Mouse (Mus musculus) left cerebral cortex, adult 11 months (tissue): ENCODE data around the gene Ggt5.

Experiments
- DNase-seq: peaks from one replicate; pipeline ENCODE4 v3.0.0; 2022; ENCODE audit warnings: low spot score

Gene Ggt5

DNA sequence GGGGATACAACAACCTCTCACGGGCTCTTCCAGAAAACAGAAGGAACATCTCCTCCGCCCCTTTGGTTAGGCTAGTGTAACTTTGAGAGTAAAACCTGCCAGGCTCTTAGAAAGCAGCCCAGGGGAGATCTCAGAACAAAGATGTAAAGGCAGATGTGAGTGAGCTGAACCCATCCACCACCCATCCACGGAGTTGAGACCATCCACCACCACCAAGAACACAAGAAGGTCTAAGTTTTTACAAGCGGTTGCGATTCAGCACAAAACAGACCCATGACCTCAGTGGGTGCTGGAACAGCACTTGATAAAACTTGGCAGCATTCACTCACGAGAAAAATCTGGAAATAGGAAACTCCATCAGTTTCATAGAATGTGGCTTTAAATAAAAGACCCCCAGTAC is 36.8 kb downstream of the Ggt5 start:
- DNase-seq, result no peak

DNA sequence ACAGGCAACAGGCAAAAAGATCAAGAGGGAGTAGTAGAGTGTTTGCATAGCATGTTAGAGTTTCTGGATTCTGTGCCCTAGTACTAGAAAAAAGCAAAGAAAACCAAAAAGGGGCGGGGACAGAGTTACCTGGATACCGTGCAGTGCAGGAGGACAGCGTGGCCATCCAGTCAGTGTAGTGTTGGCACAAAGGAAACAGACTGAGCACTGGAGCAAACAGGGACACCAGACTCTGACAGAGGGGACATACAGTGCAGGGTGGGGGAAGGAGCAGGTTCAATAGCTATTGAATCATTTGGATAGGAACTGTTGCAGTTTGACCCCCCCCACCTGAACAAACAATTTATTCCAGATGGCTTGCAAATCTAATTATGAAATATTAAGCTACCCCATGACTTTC is 37.9 kb downstream of the Ggt5 start:
- DNase-seq, result no peak

DNA sequence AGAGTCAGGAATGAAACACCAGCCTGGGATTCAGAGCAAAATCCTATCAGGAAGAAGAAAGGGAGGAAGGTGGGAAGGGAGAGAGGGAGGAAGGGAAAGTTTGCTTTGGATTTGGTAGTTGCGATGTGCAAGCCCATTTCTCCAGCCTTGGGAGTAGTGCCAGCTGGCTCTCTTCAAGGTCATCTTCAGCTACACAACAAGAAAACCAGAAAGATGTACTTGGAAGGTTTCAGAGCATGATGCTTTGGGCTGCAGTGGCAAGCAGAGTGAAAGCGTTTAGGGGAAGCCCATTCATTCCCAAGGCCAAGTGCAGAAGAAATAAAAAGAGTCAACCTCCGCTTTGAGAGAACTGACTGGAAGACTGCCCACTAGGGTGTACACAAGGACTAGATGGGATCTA is 38.4 kb downstream of the Ggt5 start:
- DNase-seq, result no peak

DNA sequence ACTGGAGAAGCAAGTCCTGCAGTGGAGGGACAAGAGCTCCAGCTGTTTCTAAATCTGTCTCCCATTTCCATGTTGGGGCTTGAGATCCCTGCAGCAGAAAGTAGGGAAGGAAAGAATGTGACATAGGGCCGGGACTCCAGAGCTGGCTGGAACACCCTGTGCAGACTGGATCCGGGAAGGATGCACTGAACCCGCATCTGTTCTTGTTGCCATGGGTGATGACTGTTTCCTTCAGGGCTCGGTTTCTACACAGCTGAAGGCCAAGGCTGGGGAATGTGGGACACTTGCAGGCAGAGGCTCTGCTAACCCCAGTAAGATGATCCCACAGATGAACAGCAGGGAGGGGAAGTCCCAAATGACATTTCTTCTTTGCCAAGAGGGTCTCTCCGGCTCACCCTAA is 43.5 kb downstream of the Ggt5 start:
- no peak for DNase-seq

DNA sequence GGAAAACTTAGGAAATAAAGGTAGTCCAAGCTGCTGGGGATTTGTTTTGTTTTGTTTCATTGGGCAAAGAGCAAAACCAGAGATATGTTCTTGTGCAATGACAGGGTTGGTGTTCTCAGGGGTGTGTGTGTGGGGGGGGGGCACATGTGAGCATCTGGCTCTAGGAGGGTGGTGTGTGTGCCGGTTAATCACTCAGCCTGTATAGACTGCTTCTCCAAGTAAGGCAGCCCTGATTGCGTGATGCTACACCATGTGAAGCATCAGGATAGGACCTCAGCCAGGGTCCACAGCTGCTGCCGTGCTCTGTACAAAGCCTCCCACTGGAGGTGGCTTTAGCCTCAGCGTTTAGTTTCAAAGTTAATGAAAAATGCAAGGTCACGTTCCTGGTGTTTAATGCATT is 43.9 kb downstream of the Ggt5 start:
- no peak for DNase-seq

DNA sequence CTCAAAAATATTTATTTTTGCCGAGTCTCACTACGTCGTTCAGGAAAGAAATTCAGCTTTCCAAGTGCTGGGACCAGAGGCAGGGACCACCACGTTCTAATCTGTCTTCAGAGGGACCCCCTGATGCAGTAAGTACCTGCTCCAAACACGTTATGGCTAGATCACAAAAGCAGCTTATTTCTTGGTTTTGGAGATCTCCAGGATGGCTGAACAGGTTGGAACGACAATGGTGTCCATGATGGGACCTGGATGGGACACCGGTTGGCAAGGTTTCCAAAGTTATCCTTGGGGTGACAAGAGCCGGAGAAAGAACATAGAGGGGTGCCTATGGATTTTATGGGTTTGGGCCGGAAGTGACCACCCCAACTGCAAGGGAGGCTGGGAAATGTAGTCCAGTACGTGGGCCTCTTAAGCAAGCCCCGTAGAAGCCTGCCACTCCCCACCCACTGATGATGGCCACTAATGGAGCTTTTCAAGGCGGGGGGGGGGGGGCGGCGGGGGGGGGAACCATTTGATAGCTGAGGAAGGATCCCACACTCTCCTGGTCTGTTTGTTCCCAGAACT is 44.5 kb downstream of the Ggt5 start:
- DNase-seq, result no peak

DNA sequence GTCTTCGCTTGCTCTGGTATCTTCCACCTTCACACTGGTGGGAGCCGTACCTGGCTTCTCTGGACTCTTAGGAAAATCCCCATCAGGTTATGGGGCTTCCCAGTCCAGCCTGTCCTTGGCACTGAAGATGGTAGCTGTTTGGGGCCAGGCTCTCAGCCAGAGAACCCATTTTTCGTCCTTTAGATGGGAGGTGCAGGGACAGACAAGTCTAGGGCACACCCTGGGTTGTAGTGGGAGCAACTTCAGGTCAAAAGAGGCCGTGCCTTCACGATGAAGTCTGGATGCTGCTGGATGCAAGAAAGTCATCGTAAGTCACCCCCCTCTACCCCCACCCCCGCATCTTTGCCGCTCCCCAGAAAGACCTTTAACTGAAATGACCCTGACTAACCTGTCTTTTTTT is 45.5 kb downstream of the Ggt5 start:
- no peak for DNase-seq

DNA sequence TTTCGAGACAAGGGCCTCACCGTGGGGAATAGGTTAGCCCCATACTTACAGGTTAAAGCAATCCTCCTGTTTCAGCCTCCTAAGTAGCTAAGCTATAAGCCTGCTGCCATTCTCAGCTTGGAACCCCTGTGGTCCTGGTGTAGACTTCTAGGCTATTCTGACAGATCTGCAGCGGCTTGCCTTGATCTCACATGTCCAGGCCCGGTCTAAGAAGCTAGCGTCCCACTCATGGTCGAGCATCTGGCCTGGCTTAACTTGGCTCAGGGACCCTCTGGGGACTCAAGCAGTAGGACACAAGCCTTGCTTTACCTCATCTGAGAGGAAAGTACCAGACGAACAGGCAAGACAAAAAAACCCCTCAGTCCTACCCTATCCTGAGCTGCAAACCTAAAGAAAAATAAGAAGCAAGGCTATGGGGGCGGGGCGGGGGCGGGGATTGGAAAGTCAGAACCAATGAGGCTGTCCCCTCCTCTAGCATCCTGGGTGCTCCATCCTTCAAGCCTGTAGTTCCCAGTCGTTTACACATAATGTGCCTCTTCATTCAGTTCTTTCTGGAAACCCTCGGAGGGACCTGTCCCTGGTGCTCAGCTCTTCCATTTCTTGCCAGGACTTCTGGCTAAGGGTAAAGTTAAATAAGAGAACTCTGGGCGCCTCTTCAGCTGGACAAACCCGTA is 46.0 kb downstream of the Ggt5 start:
- no peak for DNase-seq

DNA sequence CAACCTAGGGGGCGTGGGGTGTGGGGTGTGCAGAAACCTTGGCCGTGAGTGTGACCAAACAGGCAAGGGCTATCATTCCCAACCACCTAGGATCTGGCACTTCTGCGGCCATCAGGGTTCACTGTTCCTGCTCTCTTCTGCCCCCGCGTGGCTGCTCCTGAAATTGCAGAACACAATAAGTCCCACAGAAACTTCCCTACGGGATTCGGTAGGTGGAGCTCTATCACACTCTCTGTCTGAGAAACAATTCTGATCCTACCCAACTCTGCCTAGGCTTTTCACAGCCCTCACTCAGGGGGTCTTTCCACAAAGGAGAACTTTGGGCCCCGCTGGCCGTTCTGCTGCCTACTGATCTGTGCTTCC is 46.5 kb downstream of the Ggt5 start:
- peak; percentile 66 for DNase-seq

DNA sequence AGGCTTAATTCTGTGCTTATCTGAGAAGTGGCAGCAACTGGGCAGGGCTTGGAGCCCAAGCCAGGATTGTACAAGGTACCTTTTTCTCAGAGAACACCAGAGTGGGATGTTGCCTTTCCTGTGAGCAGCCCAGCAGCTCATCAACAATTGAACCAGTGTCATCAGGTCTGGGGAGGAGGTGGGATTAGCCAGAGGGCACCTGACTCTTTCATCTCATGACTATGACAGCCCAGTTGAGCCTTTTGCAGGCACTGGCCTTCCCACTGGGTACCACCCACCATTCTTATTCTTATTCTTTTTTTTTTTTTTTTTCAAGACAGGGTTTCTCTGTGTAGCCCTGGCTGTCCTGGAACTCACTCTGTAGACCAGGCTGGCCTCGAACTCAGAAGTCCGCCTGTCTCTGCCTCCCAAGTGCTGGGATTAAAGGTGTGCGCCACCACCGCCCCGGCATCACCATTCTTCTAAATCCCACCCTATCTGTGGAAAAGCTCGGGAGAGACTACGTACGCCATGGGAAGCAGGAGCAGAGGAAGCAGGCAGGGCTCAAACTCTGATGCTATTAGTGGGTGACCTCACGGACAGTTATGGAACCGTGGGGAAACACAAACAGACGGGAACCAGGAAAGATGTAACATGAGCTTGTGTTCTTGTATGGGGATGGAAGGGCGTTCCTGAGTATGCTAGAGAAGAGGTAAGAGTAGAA is 47.1 kb downstream of the Ggt5 start:
- no peak for DNase-seq

DNA sequence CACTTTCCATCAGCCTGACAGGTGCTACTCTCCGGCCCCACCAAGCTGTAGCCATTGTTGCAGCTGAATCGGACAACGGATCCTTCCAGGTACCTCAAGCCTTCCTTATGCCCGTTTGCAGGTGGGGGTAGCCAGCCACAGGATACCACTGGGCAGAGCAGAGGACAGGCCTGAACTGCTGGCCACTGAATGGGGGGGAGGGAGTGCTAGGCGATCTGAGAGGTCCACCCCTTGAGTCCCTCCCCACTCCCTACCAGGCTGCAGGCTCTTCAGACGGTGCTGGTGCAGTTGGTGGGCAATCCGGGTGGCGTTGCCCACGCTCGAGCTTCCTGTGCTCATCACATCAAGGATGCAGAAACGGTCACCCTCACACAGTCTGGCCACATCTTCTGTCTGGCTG is 48.6 kb downstream of the Ggt5 start:
- no peak for DNase-seq

DNA sequence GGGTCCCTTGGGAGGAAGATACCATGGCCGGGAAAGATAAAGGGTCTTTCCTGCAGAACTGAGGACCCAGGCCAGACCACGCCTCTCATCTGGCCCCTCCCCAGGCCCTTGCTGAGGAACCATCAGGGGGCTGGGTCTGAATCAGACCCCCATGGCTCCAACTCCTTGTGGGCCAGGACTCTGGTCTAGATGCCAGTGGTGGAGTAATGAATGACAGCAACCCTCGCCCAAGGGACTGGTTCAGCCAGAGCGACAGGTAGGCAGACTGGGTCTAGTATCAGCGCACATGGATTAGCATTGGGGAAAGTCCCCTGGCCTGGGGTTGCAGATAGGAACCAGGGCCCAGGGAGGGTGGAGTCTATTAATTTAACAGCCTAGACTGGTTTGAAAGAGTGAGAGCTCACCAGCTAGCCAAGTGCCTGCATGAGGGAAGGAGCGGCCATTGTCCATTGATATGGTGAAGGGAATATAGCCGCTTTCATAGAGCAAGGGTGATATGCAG is 52.6 kb downstream of the Ggt5 start:
- no peak for DNase-seq

DNA sequence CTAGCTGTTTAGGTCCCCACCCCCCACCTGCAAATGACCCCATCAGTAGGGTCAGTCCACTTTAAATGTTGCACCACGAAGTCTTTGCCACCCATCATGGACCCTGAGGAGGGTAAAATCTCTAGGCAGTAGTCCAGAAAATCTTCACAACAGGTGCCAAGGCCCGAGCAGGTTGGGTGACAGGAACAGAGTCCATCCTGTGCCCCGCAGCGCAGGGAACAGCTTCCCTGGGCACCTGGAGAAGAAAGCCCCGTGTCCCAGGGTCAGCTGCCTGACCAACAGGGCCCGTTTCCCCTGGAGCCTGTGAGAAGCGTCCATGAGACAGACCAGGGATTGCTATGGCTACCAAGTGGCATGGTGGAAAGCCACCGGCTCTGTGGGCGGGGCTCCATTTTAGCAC is 53.3 kb downstream of the Ggt5 start:
- no peak for DNase-seq

DNA sequence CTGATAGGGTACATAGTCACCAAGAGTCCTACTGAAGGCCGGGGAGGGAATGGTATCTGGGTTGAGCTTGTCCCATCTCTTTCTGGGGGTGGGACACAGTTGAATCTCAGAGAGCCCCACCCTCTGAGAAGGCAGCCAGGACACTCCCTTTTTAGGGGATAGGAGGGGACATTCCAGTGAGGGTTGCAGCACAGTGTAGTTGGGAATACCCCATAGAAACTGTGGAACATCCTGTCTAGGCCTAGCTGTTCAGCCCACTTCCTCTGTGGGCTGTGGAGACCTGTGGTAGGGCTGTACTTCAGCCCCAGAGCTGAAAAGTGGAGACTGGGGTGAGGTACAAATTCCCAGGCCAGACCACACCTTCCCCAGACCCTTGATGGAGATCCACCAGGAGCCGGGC is 53.8 kb downstream of the Ggt5 start:
- DNase-seq, result no peak

DNA sequence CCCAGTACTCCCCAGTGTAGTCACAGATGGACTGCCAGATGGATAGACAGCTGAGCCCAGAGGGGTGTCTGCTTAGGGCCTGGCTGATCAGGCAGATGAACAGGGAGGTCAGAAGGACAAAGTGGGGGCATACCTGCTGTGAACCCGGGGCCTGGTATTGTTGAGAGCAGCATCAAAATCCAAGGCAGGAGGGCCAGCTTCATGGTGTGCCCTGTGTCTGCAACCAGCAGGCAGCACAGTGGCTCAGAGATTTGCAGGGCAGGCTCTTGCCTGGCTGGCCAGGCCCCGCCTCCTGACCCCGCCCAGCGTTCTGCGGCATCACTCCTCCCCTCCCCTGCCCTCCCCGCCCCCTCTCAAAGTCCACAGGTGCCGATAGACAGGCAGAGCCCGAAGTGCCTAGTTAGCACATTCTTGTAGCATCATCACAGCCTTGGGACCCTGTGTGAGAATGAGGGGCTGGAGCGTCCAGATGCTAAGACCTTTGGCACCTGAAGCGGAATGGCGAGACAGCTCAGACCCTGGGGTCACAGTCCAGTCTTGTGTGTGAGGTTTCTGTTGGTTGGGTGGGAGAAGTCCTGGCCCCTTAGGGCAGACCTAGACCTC is 54.7 kb downstream of the Ggt5 start, which contains the start of gene Susd2:
Gene Susd2, minus strand, starts transcription at position 268 of the 603 bp plus-strand sequence.
- DNase-seq, result no peak

DNA sequence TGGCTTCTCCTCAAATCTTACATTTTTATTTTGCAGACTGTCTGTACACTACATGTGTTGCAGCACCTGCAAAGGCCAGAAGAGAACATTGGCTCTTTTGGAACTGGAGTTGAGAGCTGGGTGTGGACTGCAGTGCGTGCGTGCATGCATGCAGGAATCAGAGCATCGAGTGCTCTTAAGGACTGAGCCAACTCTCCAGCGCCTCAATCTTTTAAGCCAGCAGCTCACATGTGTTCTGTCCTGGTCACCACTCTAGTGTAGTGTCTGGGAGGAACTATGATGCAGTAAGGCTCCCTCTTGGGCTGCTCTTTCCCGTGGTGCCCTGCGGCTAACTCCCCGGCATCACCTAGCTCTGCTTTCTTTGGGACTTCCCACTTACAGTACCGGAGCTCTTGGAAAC is 56.5 kb downstream of the Ggt5 start:
- DNase-seq, result no peak

DNA sequence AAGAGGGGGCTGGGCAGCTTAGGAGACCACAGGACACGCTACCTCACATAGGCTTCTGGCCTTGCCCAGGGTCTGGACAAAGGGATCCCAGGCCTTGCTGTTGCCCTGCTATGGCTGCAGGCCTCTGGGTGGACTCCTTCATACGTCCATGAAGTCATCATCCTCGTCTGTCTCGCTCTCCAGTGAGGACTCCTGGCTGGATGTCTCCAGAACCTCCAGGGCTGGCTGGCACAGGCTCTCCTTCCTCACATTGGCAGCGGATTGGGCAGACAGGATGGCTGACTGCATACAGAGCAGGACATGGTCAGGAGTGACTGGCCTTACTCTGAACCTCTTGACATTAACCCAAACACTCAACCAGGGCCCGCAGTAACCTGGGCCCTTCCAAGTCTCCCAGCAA is 57.3 kb downstream of the Ggt5 start:
- DNase-seq, result no peak

DNA sequence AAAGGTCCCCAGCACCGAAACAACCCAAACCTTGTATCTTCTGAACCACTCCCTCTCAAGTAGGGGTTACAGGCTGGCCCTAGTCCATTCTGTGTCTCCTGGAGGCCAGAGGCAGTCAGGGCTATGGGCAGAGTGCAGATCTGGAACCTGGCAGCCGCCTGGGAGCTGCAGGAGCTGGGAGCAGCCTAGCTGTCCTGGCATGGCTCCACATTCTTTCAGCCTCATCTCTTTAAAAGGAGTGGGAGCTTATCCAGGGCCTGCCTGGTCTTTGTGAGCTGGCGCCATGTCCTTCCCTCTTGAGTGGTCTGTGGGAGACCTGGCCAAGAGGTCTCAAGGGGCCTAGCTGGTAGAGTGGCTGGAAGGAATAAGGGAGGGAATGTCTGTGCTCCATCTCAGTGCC is 58.2 kb downstream of the Ggt5 start:
- DNase-seq, result no peak

DNA sequence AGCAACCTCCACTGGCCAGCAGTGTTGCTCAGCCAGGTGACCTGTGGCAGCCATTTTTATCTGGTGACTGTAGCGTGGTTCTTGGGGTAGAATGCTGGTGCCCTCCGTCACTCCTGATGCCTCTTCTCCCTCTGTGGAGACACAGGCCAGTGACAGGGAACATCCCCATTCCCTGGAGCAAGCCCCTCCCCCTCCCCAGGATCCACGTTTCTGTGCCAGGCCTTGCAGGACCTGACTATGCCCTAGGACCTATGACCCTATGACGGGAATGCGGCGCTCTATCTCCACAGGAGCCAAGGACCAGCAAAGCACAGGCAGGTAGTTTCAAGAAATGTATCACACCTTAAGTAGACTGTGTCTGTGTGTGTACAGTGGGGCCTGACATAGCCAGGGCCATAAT is 59.0 kb downstream of the Ggt5 start:
- DNase-seq, result no peak

DNA sequence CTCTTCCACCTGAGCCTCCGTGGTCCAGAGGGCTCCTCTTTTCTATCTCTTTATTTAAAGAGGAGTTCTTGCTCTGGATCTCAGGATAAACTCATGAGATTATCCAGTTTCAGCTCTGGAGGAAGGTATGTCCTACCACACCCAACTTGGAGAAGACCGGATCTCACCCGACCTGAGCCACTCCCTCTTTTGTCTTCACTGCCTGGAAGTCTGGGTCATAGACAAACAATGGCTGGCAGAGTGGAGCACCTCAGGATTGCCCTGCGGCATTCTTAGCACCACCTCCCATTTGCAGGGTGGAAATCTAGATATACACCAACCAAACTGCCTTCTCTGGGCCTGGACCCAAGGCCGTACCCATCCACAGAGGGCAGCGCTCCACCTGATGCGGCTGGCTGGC is 59.9 kb downstream of the Ggt5 start:
- no peak for DNase-seq

DNA sequence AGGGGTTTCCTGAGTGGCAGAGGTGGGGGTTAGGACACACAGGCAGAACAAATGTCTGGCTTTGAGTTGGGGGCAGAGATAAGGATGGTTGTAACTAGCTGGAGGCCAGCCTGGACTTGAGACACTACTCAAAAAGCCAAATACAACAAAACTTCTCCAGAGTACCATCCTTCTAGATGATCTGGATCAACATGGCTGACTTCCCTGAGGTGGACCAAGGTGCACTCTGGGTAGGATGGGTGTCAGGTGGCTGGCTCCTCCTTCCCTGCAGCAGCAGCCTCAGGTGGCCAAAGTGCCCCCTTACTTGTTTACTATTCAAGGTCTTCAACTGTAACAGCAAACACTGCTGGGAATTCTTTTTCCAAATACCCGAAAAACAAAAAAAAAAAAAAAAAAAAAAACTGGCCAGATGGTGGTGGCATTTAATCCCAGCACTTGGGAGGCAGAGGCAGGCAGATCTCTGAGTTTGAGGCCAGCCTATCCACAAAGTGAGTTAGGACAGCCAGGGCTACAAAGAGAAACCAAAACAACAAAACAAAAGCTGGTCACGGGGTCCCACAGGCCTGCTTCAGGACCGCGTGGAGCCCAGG is 60.4 kb downstream of the Ggt5 start:
- DNase-seq, result no peak

DNA sequence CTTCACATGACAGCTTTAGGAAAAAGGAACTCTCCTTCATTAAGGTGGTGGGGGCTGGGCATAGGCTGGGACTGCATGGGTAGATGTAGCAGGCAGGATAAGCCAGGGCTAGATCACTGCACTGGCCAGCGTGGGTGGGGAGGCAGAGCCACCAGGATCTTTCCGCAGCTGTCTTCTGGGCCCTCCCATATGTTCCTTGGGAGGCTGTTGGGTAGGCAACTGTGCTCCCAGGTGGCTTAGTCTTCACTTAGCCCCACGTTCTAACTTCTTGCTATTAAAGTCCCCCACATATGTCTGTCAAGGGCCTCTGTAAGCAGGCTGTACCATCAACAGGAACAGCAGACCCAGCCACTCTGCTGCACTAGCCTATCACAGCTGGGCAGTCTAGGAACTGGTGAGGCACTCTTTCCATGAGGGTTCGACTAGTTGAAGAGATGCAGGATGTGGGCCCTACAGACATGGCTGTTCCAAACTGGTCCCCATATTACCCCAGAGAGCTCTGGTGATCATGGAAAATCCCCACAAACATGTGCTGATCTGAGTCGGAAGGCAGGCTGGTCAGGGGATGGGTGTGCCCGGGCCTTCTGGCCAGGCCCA is 61.3 kb downstream of the Ggt5 start:
- DNase-seq, result no peak
